Mouse (Mus musculus): ENCODE measurements around the gene Ing3. TPM values are rescaled to one million over a fixed set of nuclear protein-coding genes. Genes with fewer than 3 reads are reported as not detected.
A peak's percentile ranks its signal among the peaks of the same experiment; 100 is the strongest.

The Ing3 gene
- polyA plus RNA-seq, 1 experiment from 2014 or later: 41.3 TPM

- no peaks in the 10 kb centered on the region for H3K9me3 ChIP-seq (ENCODE audit: control insufficient read depth, low read length)
- WGBS: 58% methylated on average over 2 of the region's 2 CpGs
- H3K4me3 ChIP-seq (ENCODE audit: low read depth, low read length): peak overlapping the region; percentile 53
- ATAC-seq (replicated peaks; ENCODE audit: low FRiP score, low TSS enrichment, low read depth) (no peak), DNase-seq (ENCODE audit: low spot score) (no peak)
- H3K4me2 ChIP-seq (ENCODE audit: low read length): peak overlapping the region; percentile 92
- no peak overlapping the region for H3K27ac ChIP-seq (ENCODE audit: low read depth)
- peak overlapping the region; percentile 59 for H3K9ac ChIP-seq (ENCODE audit: low read length)
- H3K36me3 ChIP-seq (ENCODE audit: control insufficient read depth, insufficient read depth, low read length): no peaks in the 10 kb centered on the region
- no peaks in the 10 kb centered on the region for H3K4me1 ChIP-seq (replicated peaks; ENCODE audit: control insufficient read depth, insufficient read depth, low read length)
- H3K27me3 ChIP-seq (replicated peaks; ENCODE audit: control insufficient read depth, insufficient read depth, low read length): no peaks in the 10 kb centered on the region
Observed at GRCm38 (mm10) chr6:21987554-21987953, 38.2 kb downstream of the Ing3 start.

GRCm38 (mm10) chr6:21988296-21988695 lies 38.9 kb downstream of the Ing3 start:
- Histone ChIP-seq H3K4me2 (ENCODE audit: low read length) (peak overlapping the region; percentile 92), H3K27ac (ENCODE audit: low read depth) (peak overlapping the region; percentile 39), H3K27me3 (replicated peaks; ENCODE audit: control insufficient read depth, insufficient read depth, low read length) (no peaks in the 10 kb centered on the region), H3K4me1 (replicated peaks; ENCODE audit: control insufficient read depth, insufficient read depth, low read length) (no peaks in the 10 kb centered on the region), H3K36me3 (ENCODE audit: control insufficient read depth, insufficient read depth, low read length) (no peaks in the 10 kb centered on the region), H3K4me3 (ENCODE audit: low read depth, low read length) (peak overlapping the region; percentile 53), H3K9me3 (ENCODE audit: control insufficient read depth, low read length) (no peaks in the 10 kb centered on the region), H3K9ac (ENCODE audit: low read length) (peak overlapping the region; percentile 59; the same call in 1 of the 2 replicates)
- DNase-seq (ENCODE audit: low spot score) (no peak), ATAC-seq (replicated peaks; ENCODE audit: low FRiP score, low TSS enrichment, low read depth) (no peak)
- 83% methylated on average over 5 of the region's 5 CpGs for WGBS

GRCm38 (mm10) chr6:21989081-21989480 lies 39.7 kb downstream of the Ing3 start:
- 58% methylated on average over 4 of the region's 4 CpGs for WGBS
- Histone ChIP-seq H3K4me1 (replicated peaks; ENCODE audit: control insufficient read depth, insufficient read depth, low read length) (no peaks in the 10 kb centered on the region), H3K36me3 (ENCODE audit: control insufficient read depth, insufficient read depth, low read length) (no peaks in the 10 kb centered on the region), H3K9me3 (ENCODE audit: control insufficient read depth, low read length) (no peaks in the 10 kb centered on the region), H3K4me3 (ENCODE audit: low read depth, low read length) (peak overlapping the region; percentile 53), H3K9ac (ENCODE audit: low read length) (peak overlapping the region; percentile 59; the same call in 1 of the 2 replicates), H3K4me2 (ENCODE audit: low read length) (peak overlapping the region; percentile 92), H3K27me3 (replicated peaks; ENCODE audit: control insufficient read depth, insufficient read depth, low read length) (no peaks in the 10 kb centered on the region), H3K27ac (ENCODE audit: low read depth) (peak overlapping the region; percentile 39; the same call in 1 of the 2 replicates)
- DNase-seq (ENCODE audit: low spot score) (no peak), ATAC-seq (replicated peaks; ENCODE audit: low FRiP score, low TSS enrichment, low read depth) (no peak)

- DNase-seq (ENCODE audit: low spot score) (no peak), ATAC-seq (replicated peaks; ENCODE audit: low FRiP score, low TSS enrichment, low read depth) (no peak)
- WGBS: 48% methylated on average over 9 of the region's 9 CpGs
- H3K9ac ChIP-seq (ENCODE audit: low read length): no peak overlapping the region
- no peaks in the 10 kb centered on the region for H3K9me3 ChIP-seq (ENCODE audit: control insufficient read depth, low read length)
- H3K4me2 ChIP-seq (ENCODE audit: low read length): peak overlapping the region; percentile 92
- no peaks in the 10 kb centered on the region for H3K27me3 ChIP-seq (replicated peaks; ENCODE audit: control insufficient read depth, insufficient read depth, low read length)
- peak overlapping the region; percentile 53; the same call in 1 of the 2 replicates for H3K4me3 ChIP-seq (ENCODE audit: low read depth, low read length)
- peak overlapping the region; percentile 70 for H3K27ac ChIP-seq (ENCODE audit: low read depth)
- H3K4me1 ChIP-seq (replicated peaks; ENCODE audit: control insufficient read depth, insufficient read depth, low read length): no peaks in the 10 kb centered on the region
- H3K36me3 ChIP-seq (ENCODE audit: control insufficient read depth, insufficient read depth, low read length): no peaks in the 10 kb centered on the region
Observed at GRCm38 (mm10) chr6:21990181-21991135, 41.1 kb downstream of the Ing3 start.

- Histone ChIP-seq H3K36me3 (ENCODE audit: control insufficient read depth, insufficient read depth, low read length) (no peaks in the 10 kb centered on the region), H3K4me1 (replicated peaks; ENCODE audit: control insufficient read depth, insufficient read depth, low read length) (no peaks in the 10 kb centered on the region), H3K4me3 (ENCODE audit: low read depth, low read length) (no peak overlapping the region), H3K27me3 (replicated peaks; ENCODE audit: control insufficient read depth, insufficient read depth, low read length) (no peaks in the 10 kb centered on the region), H3K9me3 (ENCODE audit: control insufficient read depth, low read length) (no peaks in the 10 kb centered on the region), H3K9ac (ENCODE audit: low read length) (no peak overlapping the region), H3K4me2 (ENCODE audit: low read length) (peak overlapping the region; percentile 92), H3K27ac (ENCODE audit: low read depth) (no peak overlapping the region)
- no peak for ATAC-seq (replicated peaks; ENCODE audit: low FRiP score, low TSS enrichment, low read depth)
- WGBS: 51% methylated on average over 4 of the region's 4 CpGs
- DNase-seq (ENCODE audit: low spot score): no peak
Observed at GRCm38 (mm10) chr6:21991151-21991550, 41.8 kb downstream of the Ing3 start.

- H3K4me1 ChIP-seq (replicated peaks; ENCODE audit: control insufficient read depth, insufficient read depth, low read length): peaks cover 5% of the 10 kb centered on the region
- no peak overlapping the region for H3K4me3 ChIP-seq (ENCODE audit: low read depth, low read length)
- WGBS: 84% methylated on average over 2 of the region's 2 CpGs
- DNase-seq (ENCODE audit: low spot score) (no peak), ATAC-seq (replicated peaks; ENCODE audit: low FRiP score, low TSS enrichment, low read depth) (no peak)
- H3K36me3 ChIP-seq (ENCODE audit: control insufficient read depth, insufficient read depth, low read length): no peaks in the 10 kb centered on the region
- no peaks in the 10 kb centered on the region for H3K9me3 ChIP-seq (ENCODE audit: control insufficient read depth, low read length)
- no peak overlapping the region for H3K9ac ChIP-seq (ENCODE audit: low read length)
- no peaks in the 10 kb centered on the region for H3K27me3 ChIP-seq (replicated peaks; ENCODE audit: control insufficient read depth, insufficient read depth, low read length)
- H3K4me2 ChIP-seq (ENCODE audit: low read length): no peak overlapping the region
- H3K27ac ChIP-seq (ENCODE audit: low read depth): no peak overlapping the region
Observed at GRCm38 (mm10) chr6:21993070-21993469, 43.7 kb downstream of the Ing3 start.

- WGBS: 45% methylated on average over 4 of the region's 4 CpGs
- peak overlapping the region; percentile 79; the same call in 1 of the 2 replicates for H3K27ac ChIP-seq (ENCODE audit: low read depth)
- no peak for ATAC-seq (replicated peaks; ENCODE audit: low FRiP score, low TSS enrichment, low read depth)
Observed at GRCm38 (mm10) chr6:21998131-21998530, 48.8 kb downstream of the Ing3 start.

GRCm38 (mm10) chr6:21999025-21999424 lies 49.7 kb downstream of the Ing3 start:
- Histone ChIP-seq H3K36me3 (ENCODE audit: control insufficient read depth, insufficient read depth, low read length) (no peaks in the 10 kb centered on the region), H3K4me1 (replicated peaks; ENCODE audit: control insufficient read depth, insufficient read depth, low read length) (peaks cover 39% of the 10 kb centered on the region), H3K9me3 (ENCODE audit: control insufficient read depth, low read length) (no peaks in the 10 kb centered on the region), H3K27ac (ENCODE audit: low read depth) (peak overlapping the region; percentile 79), H3K4me3 (ENCODE audit: low read depth, low read length) (no peak overlapping the region), H3K9ac (ENCODE audit: low read length) (no peak overlapping the region), H3K4me2 (ENCODE audit: low read length) (peak overlapping the region; percentile 35), H3K27me3 (replicated peaks; ENCODE audit: control insufficient read depth, insufficient read depth, low read length) (no peaks in the 10 kb centered on the region)
- DNase-seq (ENCODE audit: low spot score) (no peak), ATAC-seq (replicated peaks; ENCODE audit: low FRiP score, low TSS enrichment, low read depth) (no peak; the same call in 1 of the 2 replicates)
- WGBS: 13% methylated on average over 11 of the region's 11 CpGs

More at GRCm38 (mm10) chr6:21998131-21998530, 48.8 kb downstream of the Ing3 start:
- Histone ChIP-seq H3K9ac (ENCODE audit: low read length) (no peak overlapping the region), H3K4me2 (ENCODE audit: low read length) (no peak overlapping the region), H3K4me1 (replicated peaks; ENCODE audit: control insufficient read depth, insufficient read depth, low read length) (peaks cover 32% of the 10 kb centered on the region), H3K4me3 (ENCODE audit: low read depth, low read length) (no peak overlapping the region), H3K27me3 (replicated peaks; ENCODE audit: control insufficient read depth, insufficient read depth, low read length) (no peaks in the 10 kb centered on the region), H3K9me3 (ENCODE audit: control insufficient read depth, low read length) (no peaks in the 10 kb centered on the region), H3K36me3 (ENCODE audit: control insufficient read depth, insufficient read depth, low read length) (no peaks in the 10 kb centered on the region)
- DNase-seq (ENCODE audit: low spot score): no peak

Measured in intestine, embryonic 14.5 days (tissue).